Mouse (Mus musculus) lung, embryonic 14.5 days (tissue): ENCODE data around the gene Sh3gl2. TPM values are rescaled to one million over a fixed set of nuclear protein-coding genes. Genes with fewer than 3 reads are reported as not detected.

Source experiments
- ATAC-seq: fragments of 200-750 bp; cut with Nextera tagmentation; 2 replicates; pipeline ENCODE4 v1.8.0; 2017; ENCODE audit warnings: mild to moderate bottlenecking, moderate TSS enrichment, moderate library complexity; ENCODE audit not compliant: insufficient read depth
- DNase-seq: peaks from one replicate; pipeline ENCODE4 v3.0.0-alpha.2; 2015
- H3K27ac ChIP-seq: fragments of 300-500 bp; sonication (generic); 2 replicates; pipeline ENCODE4 v1.5.1; 2014; ENCODE audit warnings: low read depth, mild to moderate bottlenecking, moderate library complexity
- H3K27me3 ChIP-seq: fragments of 300-500 bp; sonication (generic); 2 replicates; pipeline ENCODE4 v1.6.1; 2014; ENCODE audit warnings: low read length, control low read depth; ENCODE audit not compliant: insufficient read depth
- H3K36me3 ChIP-seq: fragments of 300-500 bp; sonication (generic); 2 replicates; pipeline ENCODE4 v1.6.1; 2014; ENCODE audit warnings: control low read depth; ENCODE audit not compliant: insufficient read depth
- H3K4me1 ChIP-seq: fragments of 300-500 bp; sonication (generic); 2 replicates; pipeline ENCODE4 v1.6.1; 2014; ENCODE audit warnings: antibody characterized with exemption, control low read depth; ENCODE audit not compliant: insufficient read depth
- H3K4me2 ChIP-seq: fragments of 300-500 bp; sonication (generic); 2 replicates; pipeline ENCODE4 v1.6.1; 2014; ENCODE audit warnings: mild to moderate bottlenecking
- H3K4me3 ChIP-seq: fragments of 300-500 bp; sonication (generic); 2 replicates; pipeline ENCODE4 v1.5.1; 2014; ENCODE audit warnings: low read depth, low read length
- H3K9ac ChIP-seq: fragments of 300-500 bp; sonication (generic); 2 replicates; pipeline ENCODE4 v1.6.1; 2014
- H3K9me3 ChIP-seq: fragments of 300-500 bp; sonication (generic); 2 replicates; pipeline ENCODE4 v1.6.1; 2016; ENCODE audit warnings: low read depth, low read length, control low read depth
- CTCF ChIP-seq: IDR thresholded peaks from 2 replicates; pipeline ENCODE4 v1.5.1; 2016; ENCODE audit warnings: antibody characterized with exemption, low read depth
- WGBS: fragments of 180-500 bp; shearing (Covaris S2); extraction: QIAGEN DNeasy Blood & Tissue Kit; methylation state at CpG from one replicate; pipeline ENCODE4 v1.1.7; 2014; 5-methylcytosine and 5-hydroxymethylcytosine counted together
- polyA plus RNA-seq: library from polyadenylated mRNA; unstranded; fragments of >200 nt; fragmentation: Nextera tagmentation; extraction: Ambion mirVana; gene quantifications from 2 replicates; pipeline ENCODE4 v1.2.1, GENCODE M21; 2014

The Sh3gl2 gene
- polyA plus RNA-seq, 1 experiment from 2014 or later, result 7.1 TPM

- no peak for DNase-seq
- no peak for ATAC-seq
Measured at GRCm38 (mm10) chr4:85677621-85678020, 472.7 kb downstream of the Sh3gl2 start.

GRCm38 (mm10) chr4:85686160-85686559, 481.2 kb downstream of the Sh3gl2 start:
- Histone ChIP-seq H3K9ac (no peak overlapping the region), H3K4me1 (no peaks in the 10 kb centered on the region), H3K4me2 (no peak overlapping the region), H3K27ac (no peak overlapping the region), H3K9me3 (no peaks in the 10 kb centered on the region), H3K27me3 (no peaks in the 10 kb centered on the region), H3K4me3 (no peak overlapping the region), H3K36me3 (no peaks in the 10 kb centered on the region)
- WGBS, result 30% methylated on average over 4 of the region's 4 CpGs
- TF ChIP-seq CTCF, result 0 out of 2 replicates have a peak, but pooled peaks have one; percentile 1
- DNase-seq (peak; percentile 54), ATAC-seq (peak; percentile 71)

More at GRCm38 (mm10) chr4:85677621-85678020, 472.7 kb downstream of the Sh3gl2 start:
- no peak overlapping the region for H3K9ac ChIP-seq
- H3K4me3 ChIP-seq, result no peak overlapping the region
- H3K27ac ChIP-seq, result no peak overlapping the region
- no peaks in the 10 kb centered on the region for H3K36me3 ChIP-seq
- no peak overlapping the region for H3K4me2 ChIP-seq
- H3K27me3 ChIP-seq, result no peaks in the 10 kb centered on the region
- TF ChIP-seq CTCF, result no peak
- H3K9me3 ChIP-seq, result no peaks in the 10 kb centered on the region
- WGBS, result 48% methylated on average over 1 of the region's 1 CpGs
- no peaks in the 10 kb centered on the region for H3K4me1 ChIP-seq
